Mouse (Mus musculus) CH12.LX (cell line): Measurements from ENCODE around the gene Tnfrsf18.
A peak's percentile ranks its signal among the peaks of the same experiment; 100 is the strongest.

Experiments used
- CTCF ChIP-seq, 2 experiments: IDR thresholded peaks in 1 of 2; conservative IDR thresholded peaks in 1 of 2; 2 replicates each; pipeline ENCODE4 v1.5.1; 2011 to 2012; ENCODE audit warnings: low read depth in 2 of 2, low read length in 2 of 2, improper control_type of control experiment in 1 of 2, inconsistent platforms in 1 of 2, mild to moderate bottlenecking in 1 of 2, moderate library complexity in 1 of 2
- EP300 ChIP-seq: IDR thresholded peaks from 2 replicates; pipeline ENCODE4 v1.6.1; 2011; ENCODE audit warnings: low read length, improper control_type of control experiment
- MAX ChIP-seq: IDR thresholded peaks from 2 replicates; pipeline ENCODE4 v1.6.1; 2011; ENCODE audit warnings: low read length, improper control_type of control experiment
- MXI1 ChIP-seq: IDR thresholded peaks from 2 replicates; pipeline ENCODE4 v1.6.1; 2011; ENCODE audit warnings: mild to moderate bottlenecking, low read depth, low read length, improper control_type of control experiment
- USF1 ChIP-seq: IDR thresholded peaks from 2 replicates; pipeline ENCODE4 v1.6.1; 2014; ENCODE audit warnings: low read depth, mild to moderate bottlenecking, inconsistent platforms, low read length, improper control_type of control experiment

GRCm38 (mm10) chr4:155992906-155993547, 32.9 kb upstream of the Tnfrsf18 start:
- no peak for TF ChIP-seq EP300
- TF ChIP-seq MAX = peak; percentile 92
- no peak for TF ChIP-seq CTCF (conservative IDR thresholded peaks at IDR 0.05 in 1 of 2, IDR thresholded peaks at IDR 0.05 in 1 of 2; ENCODE audit: low read depth in 2 of 2, low read length in 2 of 2)
- peak; percentile 98 for TF ChIP-seq USF1
- TF ChIP-seq MXI1 = no peak
